Mouse (Mus musculus): Measurements from ENCODE around the gene Gm45208. TPM values are rescaled to one million over a fixed set of nuclear protein-coding genes. Genes with fewer than 3 reads are reported as not detected.
A peak's percentile ranks its signal among the peaks of the same experiment; 100 is the strongest.

Gene Gm45208
- polyA plus RNA-seq (2012; fragmentation: generic; extraction: Trizol): 0.22 TPM
- long read RNA-seq, experiment 1, partial matches to known transcripts: 0 of 3 reads
- long read RNA-seq, experiment 1, other reads (novel, unspliced or antisense): 3 of 3 reads
- long read RNA-seq, experiment 2: 0 reads

DNA sequence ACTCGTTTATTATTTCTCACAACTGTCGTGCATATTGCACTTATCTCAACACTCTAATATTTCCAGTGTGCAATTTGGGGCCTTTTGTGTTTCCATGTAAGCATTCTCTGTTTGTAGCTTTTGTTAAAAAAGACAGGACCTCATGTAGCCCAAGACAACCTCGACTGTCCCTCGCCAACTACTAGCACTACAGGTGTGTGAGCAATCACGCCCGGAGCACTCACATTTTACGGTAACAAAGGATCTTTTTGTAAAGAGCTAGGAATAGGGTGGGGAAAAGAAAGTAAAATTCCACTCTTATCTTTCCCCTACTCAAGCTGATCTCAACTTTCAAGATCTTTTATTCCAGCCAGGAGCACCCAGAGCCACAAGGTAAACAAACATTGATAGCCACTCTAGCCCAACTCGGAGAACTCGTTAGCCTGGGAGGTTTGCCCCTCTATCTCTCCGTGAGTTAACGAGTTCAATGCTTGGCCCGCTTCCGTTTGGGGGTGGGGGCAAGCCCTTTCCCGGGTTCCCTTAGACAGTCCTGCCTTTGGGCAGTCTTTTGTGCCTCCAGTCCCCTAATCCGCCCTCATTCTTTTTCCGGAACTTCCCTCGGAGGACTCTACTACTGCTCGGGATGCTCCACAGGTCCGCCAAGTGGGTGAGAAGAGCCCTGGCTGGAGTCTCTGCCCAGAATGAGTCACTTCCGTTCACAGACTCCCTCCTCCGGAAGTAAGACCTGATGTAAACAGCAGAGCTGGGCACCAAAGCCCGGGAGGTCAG lies at the start of gene Gm45208:
TSS of gene Gm45208 (plus strand) at position 732 of the 768 bp plus-strand sequence.
- Histone ChIP-seq H3K4me3 (ENCODE audit: insufficient read depth, poor library complexity, severe bottlenecking) (peak within 1 kb of the TSS; percentile 41), H3ac (ENCODE audit: control insufficient read depth, insufficient read length, low read depth) (peak within 1 kb of the TSS; percentile 80), H3K79me2 (ENCODE audit: control insufficient read depth, insufficient read depth) (peaks cover 8% of the 10 kb centered on the region), H3K79me3 (ENCODE audit: low read depth) (no peaks in the 10 kb centered on the region), H3K27me3 (ENCODE audit: control insufficient read depth, insufficient read depth, insufficient read length) (no peaks in the 10 kb centered on the region), H3K36me3 (ENCODE audit: control insufficient read depth, insufficient read depth) (no peaks in the 10 kb centered on the region)
- TF ChIP-seq CEBPB (IDR thresholded peaks at IDR 0.05; ENCODE audit: low read depth) (no peak), USF1 (IDR thresholded peaks at IDR 0.05; ENCODE audit: low read depth) (no peak), MAX (IDR thresholded peaks at IDR 0.05) (no peak), MYOD1 (IDR thresholded peaks at IDR 0.05; ENCODE audit: control insufficient read depth, insufficient read length, low read depth) (no peak), FOSL1 (IDR thresholded peaks at IDR 0.05; ENCODE audit: insufficient read depth, low read length, poor library complexity, severe bottlenecking) (no peak), CTCF (IDR thresholded peaks at IDR 0.05; ENCODE audit: control insufficient read depth, insufficient read depth, insufficient read length) (no peak), MYOG (IDR thresholded peaks at IDR 0.05; ENCODE audit: control insufficient read depth, extremely low read depth, insufficient read length) (no peak)

DNA sequence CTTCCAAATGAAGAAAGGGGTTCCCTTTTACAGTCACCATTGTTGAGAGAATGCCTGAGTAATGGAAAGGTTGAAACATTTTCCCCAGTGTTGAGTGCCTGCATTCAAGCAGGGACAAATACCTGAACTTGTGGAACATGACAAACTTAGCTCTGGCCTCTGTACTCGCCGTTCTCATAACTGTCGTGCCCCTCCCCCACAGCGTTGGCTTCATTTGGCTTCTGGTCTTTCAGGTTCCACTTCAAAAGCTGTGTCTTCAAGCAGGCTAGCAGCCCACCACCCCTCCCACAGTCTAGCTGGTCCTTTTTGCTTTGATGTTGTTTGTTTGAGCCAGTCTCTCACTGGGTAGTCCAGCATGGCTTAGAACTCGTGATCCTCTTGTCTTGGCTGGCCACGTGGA lies 49.3 kb upstream of the Gm45208 start:
- Histone ChIP-seq H3K79me3 (ENCODE audit: low read depth) (peaks cover 19% of the 10 kb centered on the region), H3K4me3 (ENCODE audit: insufficient read depth, poor library complexity, severe bottlenecking) (no peak overlapping the region), H3K79me2 (ENCODE audit: control insufficient read depth, insufficient read depth) (peaks cover 33% of the 10 kb centered on the region), H3K36me3 (ENCODE audit: control insufficient read depth, insufficient read depth) (peaks cover 16% of the 10 kb centered on the region), H3K27me3 (ENCODE audit: control insufficient read depth, insufficient read depth, insufficient read length) (no peaks in the 10 kb centered on the region), H3ac (ENCODE audit: control insufficient read depth, insufficient read length, low read depth) (peak overlapping the region; percentile 43)
- no peak for TF ChIP-seq FOSL1 (IDR thresholded peaks at IDR 0.05; ENCODE audit: insufficient read depth, low read length, poor library complexity, severe bottlenecking)
- no peak for TF ChIP-seq MYOD1 (IDR thresholded peaks at IDR 0.05; ENCODE audit: control insufficient read depth, insufficient read length, low read depth)
- TF ChIP-seq USF1 (IDR thresholded peaks at IDR 0.05; ENCODE audit: low read depth): no peak
- TF ChIP-seq CTCF (IDR thresholded peaks at IDR 0.05; ENCODE audit: control insufficient read depth, insufficient read depth, insufficient read length): no peak
- TF ChIP-seq MAX (IDR thresholded peaks at IDR 0.05): no peak
- TF ChIP-seq MYOG (IDR thresholded peaks at IDR 0.05; ENCODE audit: control insufficient read depth, extremely low read depth, insufficient read length): no peak
- TF ChIP-seq CEBPB (IDR thresholded peaks at IDR 0.05; ENCODE audit: low read depth): no peak

DNA sequence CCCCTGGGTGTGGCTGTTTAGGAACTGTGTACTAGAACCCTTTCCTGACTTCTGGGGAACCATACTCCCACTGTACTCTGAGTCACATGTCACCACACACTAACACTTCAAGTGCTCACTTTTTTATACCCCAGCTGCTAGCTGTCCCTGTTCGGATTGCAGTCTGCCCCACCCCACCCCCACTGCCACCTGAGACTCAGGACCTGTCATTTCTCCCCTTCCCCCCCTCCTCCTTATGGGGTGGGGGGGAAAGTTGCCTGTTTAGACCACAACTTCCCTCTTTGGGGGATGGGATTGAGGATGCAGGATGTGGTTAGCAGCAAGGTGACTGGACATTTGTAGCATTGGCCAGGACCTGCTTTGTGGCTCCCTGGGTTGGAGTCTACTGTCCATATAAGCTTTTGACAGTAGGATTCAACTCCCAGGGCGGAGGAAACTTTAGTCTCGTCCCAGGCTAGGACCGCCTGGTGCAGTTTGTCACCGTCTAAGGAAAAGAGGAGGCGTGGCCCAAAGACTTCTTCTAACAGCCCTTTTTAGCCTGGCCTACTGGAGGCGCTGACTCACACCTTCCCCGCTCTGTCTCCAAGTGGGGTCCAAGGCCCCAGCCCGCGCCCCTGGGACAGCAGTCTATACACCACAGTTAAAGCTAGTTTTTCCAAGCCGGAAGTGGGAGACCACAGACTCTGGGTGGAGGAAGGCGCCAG lies 48.3 kb upstream of the Gm45208 start:
- Histone ChIP-seq H3K79me3 (ENCODE audit: low read depth) (peaks cover 19% of the 10 kb centered on the region), H3K4me3 (ENCODE audit: insufficient read depth, poor library complexity, severe bottlenecking) (no peak overlapping the region), H3ac (ENCODE audit: control insufficient read depth, insufficient read length, low read depth) (peak overlapping the region; percentile 18), H3K79me2 (ENCODE audit: control insufficient read depth, insufficient read depth) (peaks cover 30% of the 10 kb centered on the region), H3K27me3 (ENCODE audit: control insufficient read depth, insufficient read depth, insufficient read length) (no peaks in the 10 kb centered on the region), H3K36me3 (ENCODE audit: control insufficient read depth, insufficient read depth) (peaks cover 10% of the 10 kb centered on the region)
- TF ChIP-seq MYOG (IDR thresholded peaks at IDR 0.05; ENCODE audit: control insufficient read depth, extremely low read depth, insufficient read length): no peak
- no peak for TF ChIP-seq MAX (IDR thresholded peaks at IDR 0.05)
- TF ChIP-seq USF1 (IDR thresholded peaks at IDR 0.05; ENCODE audit: low read depth): peak; percentile 57

DNA sequence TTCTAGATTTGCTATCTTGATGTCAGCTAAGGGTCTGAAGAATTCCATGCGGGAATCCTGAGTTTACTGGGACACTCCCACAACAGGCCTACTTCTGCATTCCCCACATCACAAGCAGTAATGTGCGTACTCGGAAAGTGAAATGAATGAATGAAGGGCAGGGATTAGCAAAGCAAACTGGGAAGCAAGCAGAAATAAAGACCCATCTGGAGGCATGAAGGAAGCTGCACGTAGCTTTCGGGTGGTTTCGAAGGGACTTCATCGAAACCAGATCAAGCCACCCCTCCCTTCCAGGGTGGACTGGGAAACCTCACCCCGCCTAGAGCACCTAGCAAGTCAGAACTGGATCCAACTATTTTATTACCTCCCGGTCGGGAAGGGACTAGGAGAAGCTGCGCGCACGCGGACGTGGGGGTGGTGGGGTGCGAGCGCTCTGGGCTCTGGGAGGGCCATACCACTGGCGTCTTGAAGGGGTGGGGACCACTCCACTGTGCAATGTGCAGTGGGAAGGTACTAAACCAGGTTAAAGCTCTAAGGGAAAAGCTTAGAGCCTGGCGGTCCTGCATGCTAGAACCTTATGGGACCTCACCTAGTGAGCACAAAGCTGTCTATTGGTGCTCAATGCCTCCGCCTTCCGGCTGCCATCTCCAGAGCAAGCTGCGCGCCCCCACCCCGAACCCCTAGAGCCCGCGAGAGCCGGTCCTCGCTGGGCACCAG lies 47.6 kb upstream of the Gm45208 start:
- Histone ChIP-seq H3K4me3 (ENCODE audit: insufficient read depth, poor library complexity, severe bottlenecking) (no peak overlapping the region), H3ac (ENCODE audit: control insufficient read depth, insufficient read length, low read depth) (no peak overlapping the region), H3K27me3 (ENCODE audit: control insufficient read depth, insufficient read depth, insufficient read length) (no peaks in the 10 kb centered on the region), H3K79me2 (ENCODE audit: control insufficient read depth, insufficient read depth) (peaks cover 23% of the 10 kb centered on the region), H3K79me3 (ENCODE audit: low read depth) (peaks cover 13% of the 10 kb centered on the region), H3K36me3 (ENCODE audit: control insufficient read depth, insufficient read depth) (peaks cover 7% of the 10 kb centered on the region)
- TF ChIP-seq MYOG (IDR thresholded peaks at IDR 0.05; ENCODE audit: control insufficient read depth, extremely low read depth, insufficient read length) (no peak), CTCF (IDR thresholded peaks at IDR 0.05; ENCODE audit: control insufficient read depth, insufficient read depth, insufficient read length) (no peak), USF1 (IDR thresholded peaks at IDR 0.05; ENCODE audit: low read depth) (no peak)

- Histone ChIP-seq H3K36me3 (ENCODE audit: control insufficient read depth, insufficient read depth) (peaks cover 2% of the 10 kb centered on the region), H3ac (ENCODE audit: control insufficient read depth, insufficient read length, low read depth) (no peak overlapping the region), H3K79me2 (ENCODE audit: control insufficient read depth, insufficient read depth) (peaks cover 17% of the 10 kb centered on the region), H3K79me3 (ENCODE audit: low read depth) (peaks cover 8% of the 10 kb centered on the region), H3K27me3 (ENCODE audit: control insufficient read depth, insufficient read depth, insufficient read length) (no peaks in the 10 kb centered on the region), H3K4me3 (ENCODE audit: insufficient read depth, poor library complexity, severe bottlenecking) (no peak overlapping the region)
- no peak for TF ChIP-seq USF1 (IDR thresholded peaks at IDR 0.05; ENCODE audit: low read depth)
- no peak for TF ChIP-seq CEBPB (IDR thresholded peaks at IDR 0.05; ENCODE audit: low read depth)
- no peak for TF ChIP-seq MYOG (IDR thresholded peaks at IDR 0.05; ENCODE audit: control insufficient read depth, extremely low read depth, insufficient read length)
Observed at GRCm38 (mm10) chrX:7675001-7675380, 47.1 kb upstream of the Gm45208 start.
